Mouse (Mus musculus): ENCODE measurements around the gene Svs6. TPM values are rescaled to one million over a fixed set of nuclear protein-coding genes. Genes with fewer than 3 reads are reported as not detected.

The Svs6 gene
- total RNA-seq, 2 experiments from 2014 or later: not detected

Small RNA genes within 50 kb of the gene (microRNA-seq; reads per million reads assigned to microRNA genes)
- 0 reads per million in 2 experiments for gene Mir7678

Other genes starting within 250 kb of the Svs6 start
- gene Stk4, start 246.4 kb upstream of the Svs6 start, total RNA-seq (2021): 10 to 100 TPM; 32.2 to 35.6 TPM
- 10 to 100 TPM; 40.8 to 43.6 TPM for gene Tomm34, start 245.6 kb upstream of the Svs6 start, total RNA-seq (2021)
- 10 to 100 TPM; 10.9 to 11.2 TPM for gene Kcns1, start 145.6 kb upstream of the Svs6 start, total RNA-seq (2021)
- gene Wfdc5, start 134.0 kb upstream of the Svs6 start, total RNA-seq (2021): not detected
- not detected for gene Wfdc12, start 126.1 kb upstream of the Svs6 start, total RNA-seq (2021)
- gene Wfdc15a, start 116.6 kb upstream of the Svs6 start, total RNA-seq (2021): not detected
- gene Wfdc15b, start 95.1 kb upstream of the Svs6 start, total RNA-seq (2021): not detected
- not detected for gene Svs2, start 78.3 kb upstream of the Svs6 start, total RNA-seq (2021)
- gene Svs3b, start 60.1 kb upstream of the Svs6 start, total RNA-seq (2021): not detected
- gene Svs4, start 38.3 kb upstream of the Svs6 start, total RNA-seq (2021): not detected
- gene Svs3a, start 27.5 kb upstream of the Svs6 start, total RNA-seq (2021): not detected
- not detected for gene Svs5, start 16.0 kb downstream of the Svs6 start, total RNA-seq (2021)
- not detected for gene Slpi, start 72.3 kb downstream of the Svs6 start, total RNA-seq (2021)
- gene Rbpjl, start 86.4 kb downstream of the Svs6 start, total RNA-seq (2021): under 1 TPM; 0.32 to 0.42 TPM
- 10 to 100 TPM; 13.4 to 15.0 TPM for gene Matn4, start 88.4 kb downstream of the Svs6 start, total RNA-seq (2021)
- gene Sdc4, start 127.1 kb downstream of the Svs6 start, total RNA-seq (2021): 10 to 100 TPM; 60.0 to 79.0 TPM
- 10 to 100 TPM; 38.0 to 44.4 TPM for gene Sys1, start 140.2 kb downstream of the Svs6 start, total RNA-seq (2021)
- 10 to 100 TPM in 1 of 2 experiments, 1 to 10 TPM in 1; 1.9 to 12.2 TPM for gene Gm20458, start 144.2 kb downstream of the Svs6 start, total RNA-seq (2021)
- not detected for gene Trp53tg5, start 157.0 kb downstream of the Svs6 start, total RNA-seq (2021)
- 100 to 1,000 TPM; 112 to 116 TPM for gene Dbndd2, start 169.4 kb downstream of the Svs6 start, total RNA-seq (2021)
- gene Pigt, start 180.8 kb downstream of the Svs6 start, total RNA-seq (2021): 100 to 1,000 TPM; 115 to 122 TPM
- gene Wfdc2, start 245.7 kb downstream of the Svs6 start, total RNA-seq (2021): 1 to 10 TPM; 1.0 to 1.6 TPM